Mouse (Mus musculus) embryonic facial prominence, embryonic 10.5 days (tissue): ENCODE data around the gene Washc4. TPM values are rescaled to one million over a fixed set of nuclear protein-coding genes. Genes with fewer than 3 reads are reported as not detected.
"Not testable (repeated sequence)": the region's sequence is repeated elsewhere in the genome, so short reads cannot be mapped to it uniquely, and the experiment has no call there.

Experiments used
- DNase-seq: peaks from one replicate; pipeline ENCODE4 v3.0.0-alpha.2; 2017; ENCODE audit warnings: low spot score
- H3K27ac ChIP-seq: fragments of 300-500 bp; sonication (generic); replicated peaks from 2 replicates; pipeline ENCODE4 v1.5.1; 2016; ENCODE audit warnings: mild to moderate bottlenecking
- H3K27me3 ChIP-seq: fragments of 300-500 bp; sonication (generic); replicated peaks from 2 replicates; pipeline ENCODE4 v1.6.1; 2016; ENCODE audit warnings: low read depth, mild to moderate bottlenecking; ENCODE audit not compliant: poor library complexity, severe bottlenecking
- H3K36me3 ChIP-seq: fragments of 300-500 bp; sonication (generic); replicated peaks from 2 replicates; pipeline ENCODE4 v1.6.1; 2016; ENCODE audit warnings: mild to moderate bottlenecking, moderate library complexity
- H3K4me1 ChIP-seq: fragments of 300-500 bp; sonication (generic); 2 replicates; pipeline ENCODE4 v1.6.1; 2016
- H3K4me3 ChIP-seq: fragments of 300-500 bp; sonication (generic); 2 replicates; pipeline ENCODE4 v1.5.1; 2016; ENCODE audit warnings: mild to moderate bottlenecking, moderate library complexity
- H3K9me3 ChIP-seq: fragments of 300-500 bp; sonication (generic); 2 replicates; pipeline ENCODE4 v1.6.1; 2016; ENCODE audit warnings: mild to moderate bottlenecking
- WGBS: fragments of 180-500 bp; shearing (Covaris S2); methylation state at CpG from one replicate; pipeline ENCODE4 v1.1.7; 2016; 5-methylcytosine and 5-hydroxymethylcytosine counted together
- polyA plus RNA-seq: library from polyadenylated mRNA; unstranded; fragments of >200 nt; fragmentation: Nextera tagmentation; extraction: Ambion mirVana; gene quantifications from 2 replicates; pipeline ENCODE4 v1.2.1, GENCODE M21; 2016

The Washc4 gene
- 40.7 TPM in 2 replicates for polyA plus RNA-seq

- H3K4me1 ChIP-seq, result peaks cover 11% of the 10 kb centered on the region
- no peaks in the 10 kb centered on the region for H3K27me3 ChIP-seq
- peak; percentile 95 for DNase-seq
- peaks cover 13% of the 10 kb centered on the region for H3K36me3 ChIP-seq
- H3K9me3 ChIP-seq, result no peaks in the 10 kb centered on the region
- H3K27ac ChIP-seq, result peak within 1 kb of the TSS; percentile 95
- 2% methylated on average over 49 of the region's 49 CpGs for WGBS
- peak within 1 kb of the TSS; percentile 85 for H3K4me3 ChIP-seq
Measured at GRCm38 (mm10) chr10:83543439-83544102, at the start of gene Washc4. Gene Washc4, plus strand, starts transcription at chr10:83543752.

GRCm38 (mm10) chr10:83497321-83497720 lies 46.2 kb upstream of the Washc4 start:
- WGBS, result 87% methylated on average over 13 of the region's 13 CpGs
- Histone ChIP-seq H3K27me3 (no peaks in the 10 kb centered on the region), H3K36me3 (no peaks in the 10 kb centered on the region), H3K27ac (no peak overlapping the region), H3K4me3 (no peak overlapping the region), H3K9me3 (no peaks in the 10 kb centered on the region), H3K4me1 (no peaks in the 10 kb centered on the region)
- DNase-seq, result no peak

GRCm38 (mm10) chr10:83508962-83509660 lies 34.4 kb upstream of the Washc4 start:
- DNase-seq, result peak; percentile 12
- H3K4me3 ChIP-seq, result no peak overlapping the region
- H3K27ac ChIP-seq, result no peak overlapping the region
- H3K9me3 ChIP-seq, result no peaks in the 10 kb centered on the region
- no peaks in the 10 kb centered on the region for H3K36me3 ChIP-seq
- no peaks in the 10 kb centered on the region for H3K27me3 ChIP-seq
- WGBS, result 63% methylated on average over 8 of the region's 8 CpGs
- H3K4me1 ChIP-seq, result no peaks in the 10 kb centered on the region

GRCm38 (mm10) chr10:83511304-83511703 lies 32.2 kb upstream of the Washc4 start:
- H3K27ac ChIP-seq, result no peak overlapping the region
- H3K9me3 ChIP-seq, result no peaks in the 10 kb centered on the region
- no peaks in the 10 kb centered on the region for H3K4me1 ChIP-seq
- no peaks in the 10 kb centered on the region for H3K36me3 ChIP-seq
- no peak for DNase-seq
- WGBS, result 83% methylated on average over 5 of the region's 5 CpGs
- H3K27me3 ChIP-seq, result no peaks in the 10 kb centered on the region
- no peak overlapping the region for H3K4me3 ChIP-seq

- Histone ChIP-seq H3K9me3 (no peaks in the 10 kb centered on the region), H3K4me3 (no peak overlapping the region), H3K4me1 (no peaks in the 10 kb centered on the region), H3K27me3 (no peaks in the 10 kb centered on the region), H3K27ac (no peak overlapping the region), H3K36me3 (no peaks in the 10 kb centered on the region)
- DNase-seq, result no peak
- WGBS, result 86% methylated on average over 8 of the region's 8 CpGs
Measured at GRCm38 (mm10) chr10:83513736-83514135, 29.8 kb upstream of the Washc4 start.

GRCm38 (mm10) chr10:83520990-83521389 lies 22.6 kb upstream of the Washc4 start:
- no peak for DNase-seq
- H3K27ac ChIP-seq, result no peak overlapping the region
- no peak overlapping the region for H3K4me3 ChIP-seq
- no peaks in the 10 kb centered on the region for H3K36me3 ChIP-seq
- WGBS, result 77% methylated on average over 4 of the region's 4 CpGs
- H3K9me3 ChIP-seq, result no peaks in the 10 kb centered on the region
- no peaks in the 10 kb centered on the region for H3K4me1 ChIP-seq
- no peaks in the 10 kb centered on the region for H3K27me3 ChIP-seq

GRCm38 (mm10) chr10:83524238-83524637 lies 19.3 kb upstream of the Washc4 start:
- not testable (repeated sequence) for H3K36me3 ChIP-seq, H3K27ac ChIP-seq, H3K27me3 ChIP-seq, H3K9me3 ChIP-seq, DNase-seq, H3K4me3 ChIP-seq, H3K4me1 ChIP-seq

GRCm38 (mm10) chr10:83530384-83530967 lies 13.1 kb upstream of the Washc4 start:
- DNase-seq, result no peak
- Histone ChIP-seq H3K9me3 (no peaks in the 10 kb centered on the region), H3K4me1 (peaks cover 12% of the 10 kb centered on the region), H3K4me3 (no peak overlapping the region), H3K27ac (no peak overlapping the region), H3K27me3 (peaks cover 37% of the 10 kb centered on the region), H3K36me3 (no peaks in the 10 kb centered on the region)
- WGBS, result 86% methylated on average over 6 of the region's 6 CpGs

- peak; percentile 47 for DNase-seq
- Histone ChIP-seq H3K4me3 (peak overlapping the region; percentile 76), H3K27me3 (peaks cover 37% of the 10 kb centered on the region), H3K36me3 (no peaks in the 10 kb centered on the region), H3K27ac (peak overlapping the region; percentile 75), H3K9me3 (no peaks in the 10 kb centered on the region), H3K4me1 (peaks cover 12% of the 10 kb centered on the region)
- 5% methylated on average over 27 of the region's 27 CpGs for WGBS
Measured at GRCm38 (mm10) chr10:83533258-83533909, 10.2 kb upstream of the Washc4 start.

- H3K36me3 ChIP-seq, result no peaks in the 10 kb centered on the region
- peaks cover 12% of the 10 kb centered on the region for H3K4me1 ChIP-seq
- peaks cover 37% of the 10 kb centered on the region for H3K27me3 ChIP-seq
- no peaks in the 10 kb centered on the region for H3K9me3 ChIP-seq
- peak within 1 kb of the TSS; percentile 76 for H3K4me3 ChIP-seq
- WGBS, result under 1% methylated on average over 21 of the region's 21 CpGs
- peak; percentile 91 for DNase-seq
- H3K27ac ChIP-seq, result peak within 1 kb of the TSS; percentile 75
Measured at GRCm38 (mm10) chr10:83533910-83534283, 9.7 kb upstream of the Washc4 start, which contains the start of gene Aldh1l2. Gene Aldh1l2, minus strand, starts transcription at chr10:83534140.

GRCm38 (mm10) chr10:83536436-83536835 lies 7.1 kb upstream of the Washc4 start:
- Histone ChIP-seq H3K36me3 (no peaks in the 10 kb centered on the region), H3K4me3 (no peak overlapping the region), H3K4me1 (peaks cover 12% of the 10 kb centered on the region), H3K27me3 (peaks cover 32% of the 10 kb centered on the region), H3K9me3 (no peaks in the 10 kb centered on the region), H3K27ac (no peak overlapping the region)
- WGBS, result 3% methylated on average over 1 of the region's 1 CpGs
- DNase-seq, result no peak

- no peak overlapping the region for H3K27ac ChIP-seq
- WGBS, result 78% methylated on average over 6 of the region's 6 CpGs
- H3K9me3 ChIP-seq, result no peaks in the 10 kb centered on the region
- no peak for DNase-seq
- no peaks in the 10 kb centered on the region for H3K36me3 ChIP-seq
- H3K4me1 ChIP-seq, result no peaks in the 10 kb centered on the region; the same call in 1 of the 2 replicates
- H3K27me3 ChIP-seq, result peaks cover 6% of the 10 kb centered on the region
- no peak overlapping the region for H3K4me3 ChIP-seq
Measured at GRCm38 (mm10) chr10:83539311-83539980, 4.1 kb upstream of the Washc4 start.
